In the genomic region with DNA sequence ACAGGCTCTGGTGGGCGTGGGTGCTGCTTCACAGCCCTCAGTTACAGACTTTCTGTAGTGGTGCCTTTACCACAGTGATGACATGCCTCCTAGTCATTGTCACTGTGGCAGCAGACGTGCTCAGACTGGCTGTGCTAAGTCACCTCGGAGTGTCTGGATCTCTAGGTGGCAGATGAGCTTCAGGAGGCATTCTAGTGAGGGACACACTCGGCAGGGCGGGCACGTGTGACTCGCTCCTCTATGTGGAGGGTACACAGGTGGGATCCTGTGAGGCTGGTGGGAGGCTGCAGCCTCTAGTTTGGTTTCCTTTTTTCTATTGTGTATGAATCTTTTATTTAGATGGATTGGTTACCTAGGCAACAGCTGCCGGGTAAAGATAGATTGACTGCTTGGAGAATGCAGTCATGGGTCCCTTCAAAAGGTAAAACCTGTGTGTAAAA, we compare ENCODE assay signal across 13 mouse cellular contexts. TPM values are rescaled to one million over a fixed set of nuclear protein-coding genes. Genes with fewer than 3 reads are reported as not detected.
A peak's percentile ranks its signal among the peaks of the same experiment; 100 is the strongest.
DNase-seq lines count a peak whose midpoint lies in the region; ATAC-seq lines count a peak whose summit lies in the region.
"Had no signal": no experiment of that assay in that cellular context is flagged by ENCODE, and none has a peak within 500 bp of the region (broad histone marks: within the 10 kb centered on the region; RNA-seq: fewer than 3 reads in every experiment).

No protein-coding gene starts in this region.

- H3K9me3 ChIP-seq in midbrain, embryonic 13.5 days, result no peaks in the 10 kb centered on the region
- H3K9me3 ChIP-seq: embryonic facial prominence, embryonic 12.5 days; liver, embryonic 15.5 days had no signal

- no peaks in the 10 kb centered on the region for H3K27me3 ChIP-seq in midbrain, embryonic 13.5 days
- H3K27me3 ChIP-seq: CH12.LX; embryonic facial prominence, embryonic 12.5 days; liver, embryonic 15.5 days had no signal

- H3K4me3 ChIP-seq in midbrain, embryonic 13.5 days (replicated peaks), result no peak overlapping the region
- H3K4me3 ChIP-seq: embryonic facial prominence, embryonic 12.5 days; liver, embryonic 15.5 days had no signal

- H3K4me1 ChIP-seq in midbrain, embryonic 13.5 days (replicated peaks), result peaks cover 19% of the 10 kb centered on the region
- H3K4me1 ChIP-seq: embryonic facial prominence, embryonic 12.5 days; liver, embryonic 15.5 days had no signal

- no peak overlapping the region for H3K9ac ChIP-seq in midbrain, embryonic 13.5 days (replicated peaks)
- H3K9ac ChIP-seq: embryonic facial prominence, embryonic 12.5 days; liver, embryonic 15.5 days had no signal

- ATAC-seq in midbrain, embryonic 13.5 days, result peak; percentile 74

- DNase-seq in layer of hippocampus, adult 18-20 months (ENCODE audit: low spot score in 2 of 2), result peak; percentile 25 to 55
- no peak for DNase-seq in layer of hippocampus, postnatal 25 days (ENCODE audit: extremely low spot score in 1 of 2, low spot score in 1 of 2)
- DNase-seq in R1 (ENCODE audit: low read depth, low spot score), result peak; percentile 24
- DNase-seq in frontal cortex, adult 2 months (ENCODE audit: extremely low spot score in 1 of 2, low spot score in 1 of 2), result peak; percentile 27 to 51
- no peak for DNase-seq in kidney, adult 9 months
- DNase-seq in cerebellum, adult 11 months, result no peak
- no peak for DNase-seq in gastrocnemius, postnatal 10 days
- DNase-seq: gastrocnemius, postnatal 25 days had no signal

- peak overlapping the region; percentile 25; the same call in 1 of the 2 replicates for H3K4me2 ChIP-seq in midbrain, embryonic 13.5 days (replicated peaks)
- H3K4me2 ChIP-seq: embryonic facial prominence, embryonic 12.5 days; liver, embryonic 15.5 days had no signal

- 35% methylated on average over 8 of the region's 8 CpGs for WGBS in midbrain, embryonic 13.5 days

- peak overlapping the region; percentile 67 for H3K27ac ChIP-seq in midbrain, embryonic 13.5 days
- H3K27ac ChIP-seq: embryonic facial prominence, embryonic 12.5 days; liver, embryonic 15.5 days had no signal

- peaks cover 9% of the 10 kb centered on the region for H3K36me3 ChIP-seq in midbrain, embryonic 13.5 days

RNA-seq across cellular contexts. Expression of gene Vwa3a, which starts 16.3 kb away (rescaled TPM):
- total RNA-seq in layer of hippocampus, adult 18-20 months (2021), result 10 to 100 TPM; 15.9 to 16.5 TPM
- total RNA-seq in layer of hippocampus, postnatal 25 days (2021), result 10 to 100 TPM; 10.2 to 13.3 TPM
- 9.5 and 11.2 TPM in 2 replicates for polyA plus RNA-seq in frontal cortex, adult 2 months (2012; rRNA removed)
- polyA plus RNA-seq in midbrain, embryonic 13.5 days (2015; fragmentation: Nextera tagmentation; extraction: Ambion mirVana), result 0.40 and 1.2 TPM in 2 replicates
- under 1 TPM; 0.47 to 0.79 TPM for total RNA-seq in gastrocnemius, postnatal 10 days (2021)
- total RNA-seq: CH12.LX; monocyte, adult 5-6 weeks had no signal
- polyA plus RNA-seq: liver, embryonic 15.5 days had no signal

RNA-seq across cellular contexts. Expression of gene Mosmo, which starts 45.4 kb away (rescaled TPM):
- 10 to 100 TPM; 77.0 to 92.3 TPM for total RNA-seq in layer of hippocampus, adult 18-20 months (2021)
- total RNA-seq in layer of hippocampus, postnatal 25 days (2021), result 10 to 100 TPM; 77.8 to 79.9 TPM
- polyA plus RNA-seq in frontal cortex, adult 2 months (2012; rRNA removed), result 33.9 and 36.5 TPM in 2 replicates
- 13.9 and 14.9 TPM in 2 replicates for polyA plus RNA-seq in midbrain, embryonic 13.5 days (2015; fragmentation: Nextera tagmentation; extraction: Ambion mirVana)
- 10 to 100 TPM; 19.6 to 20.9 TPM for total RNA-seq in gastrocnemius, postnatal 10 days (2021)

RNA-seq across cellular contexts. Expression of gene Pdzd9, which starts 52.7 kb away (rescaled TPM):
- under 1 TPM in 1 of 2 experiments, not detected in 1; 0.25 TPM for total RNA-seq in layer of hippocampus, adult 18-20 months (2021)
- total RNA-seq in layer of hippocampus, postnatal 25 days (2021), result not detected
- 0.11 and 0.16 TPM in 2 replicates for polyA plus RNA-seq in frontal cortex, adult 2 months (2012; rRNA removed)
- polyA plus RNA-seq in midbrain, embryonic 13.5 days (2015; fragmentation: Nextera tagmentation; extraction: Ambion mirVana), result 0.48 and 0.72 TPM in 2 replicates
- total RNA-seq in gastrocnemius, postnatal 10 days (2021), result not detected
- total RNA-seq: gastrocnemius, postnatal 25 days; monocyte, adult 5-6 weeks had no signal

Comparison
In these comparisons a context has a peak if more than half of its experiments do, and no peak if none do; other contexts are left out.
1. DNase-seq: peak in layer of hippocampus, adult 18-20 months (2 of 2), R1 (single experiment) and frontal cortex, adult 2 months (2 of 2); none in layer of hippocampus, postnatal 25 days (0 of 2), kidney, adult 9 months (single experiment), cerebellum, adult 11 months (single experiment) and gastrocnemius, postnatal 10 days (single experiment).
2. RNA of gene Vwa3a, which starts 16.3 kb away (total RNA-seq): 15.9 to 16.5 TPM in layer of hippocampus, adult 18-20 months and 10.2 to 13.3 TPM in layer of hippocampus, postnatal 25 days; 0.47 to 0.79 TPM in gastrocnemius, postnatal 10 days; every median in the first group is over 4 times any median in the second.